Mouse (Mus musculus) intestine, postnatal 0 days (tissue): ENCODE data around the gene Itih3. TPM values are rescaled to one million over a fixed set of nuclear protein-coding genes. Genes with fewer than 3 reads are reported as not detected.

Experiments used
- ATAC-seq: fragments of 200-750 bp; cut with Nextera tagmentation; 2 replicates; pipeline ENCODE4 v1.8.0; 2017; ENCODE audit warnings: mild to moderate bottlenecking, moderate TSS enrichment, moderate library complexity
- H3K27ac ChIP-seq: fragments of 300-500 bp; sonication (generic); 2 replicates; pipeline ENCODE4 v1.5.1; 2014; ENCODE audit warnings: mild to moderate bottlenecking, low read depth, low read length, moderate library complexity
- H3K27me3 ChIP-seq: fragments of 300-500 bp; sonication (generic); replicated peaks from 2 replicates; pipeline ENCODE4 v1.6.1; 2014; ENCODE audit warnings: low read length, mixed read lengths; ENCODE audit not compliant: control insufficient read depth, insufficient read depth
- H3K36me3 ChIP-seq: fragments of 300-500 bp; sonication (generic); 2 replicates; pipeline ENCODE4 v1.6.1; 2014; ENCODE audit warnings: mild to moderate bottlenecking, moderate library complexity; ENCODE audit not compliant: control insufficient read depth, insufficient read depth
- H3K4me1 ChIP-seq: fragments of 300-500 bp; sonication (generic); replicated peaks from 2 replicates; pipeline ENCODE4 v1.6.1; 2014; ENCODE audit warnings: antibody characterized with exemption, low read length, mixed read lengths; ENCODE audit not compliant: control insufficient read depth, insufficient read depth
- H3K4me2 ChIP-seq: fragments of 300-500 bp; sonication (generic); replicated peaks from 2 replicates; pipeline ENCODE4 v1.6.1; 2014; ENCODE audit warnings: low read depth, mild to moderate bottlenecking, moderate library complexity
- H3K4me3 ChIP-seq: fragments of 300-500 bp; sonication (generic); 2 replicates; pipeline ENCODE4 v1.5.1; 2014; ENCODE audit warnings: low read depth, low read length
- H3K9ac ChIP-seq: fragments of 300-500 bp; sonication (generic); 2 replicates; pipeline ENCODE4 v1.6.1; 2014; ENCODE audit warnings: mild to moderate bottlenecking, low read depth, low read length
- H3K9me3 ChIP-seq: fragments of 300-500 bp; sonication (generic); 2 replicates; pipeline ENCODE4 v1.6.1; 2016; ENCODE audit warnings: mixed run types; ENCODE audit not compliant: control insufficient read depth
- CTCF ChIP-seq: sonication (generic); IDR thresholded peaks from 2 replicates; pipeline ENCODE4 v1.5.1; 2016; ENCODE audit warnings: low read depth, mild to moderate bottlenecking, control low read depth, antibody characterized with exemption, moderate library complexity
- WGBS: fragments of 180-500 bp; shearing (Covaris S2); extraction: QIAGEN DNeasy Blood & Tissue Kit; methylation state at CpG from one replicate; pipeline ENCODE4 v1.1.7; 2014; 5-methylcytosine and 5-hydroxymethylcytosine counted together
- polyA plus RNA-seq: library from polyadenylated mRNA; unstranded; fragments of >200 nt; fragmentation: Nextera tagmentation; extraction: Ambion mirVana; gene quantifications from 2 replicates; pipeline ENCODE4 v1.2.1, GENCODE M21; 2015

Itih3 gene
- polyA plus RNA-seq, 1 experiment from 2014 or later = 3.9 TPM

DNA sequence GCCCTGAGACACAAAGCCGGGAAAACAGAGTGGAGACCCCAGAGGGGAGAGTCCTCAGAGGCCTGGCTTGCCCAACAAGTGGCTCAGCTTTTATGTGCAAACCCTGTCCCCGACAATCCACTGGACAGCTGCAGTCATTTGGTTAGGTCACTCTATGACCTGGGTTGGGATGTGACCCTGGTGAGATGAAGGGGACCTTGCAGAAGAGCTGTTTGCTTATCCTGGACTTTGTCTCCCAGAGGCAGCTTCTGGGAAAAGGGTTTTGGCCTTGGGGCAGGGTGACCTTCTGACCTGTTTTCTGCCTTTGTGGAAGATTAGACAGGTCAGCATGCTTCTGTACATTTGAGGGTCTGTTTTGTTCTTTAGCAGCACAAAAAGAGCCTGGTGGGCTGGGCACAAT lies 21.2 kb upstream of the Itih3 start:
- Histone ChIP-seq H3K9me3 (no peaks in the 10 kb centered on the region), H3K27me3 (no peaks in the 10 kb centered on the region), H3K9ac (no peak overlapping the region), H3K4me2 (no peak overlapping the region), H3K4me3 (no peak overlapping the region), H3K27ac (no peak overlapping the region), H3K36me3 (no peaks in the 10 kb centered on the region), H3K4me1 (no peaks in the 10 kb centered on the region)
- ATAC-seq = no peak
- TF ChIP-seq CTCF = no peak
- WGBS = 68% methylated on average over 2 of the region's 2 CpGs

DNA sequence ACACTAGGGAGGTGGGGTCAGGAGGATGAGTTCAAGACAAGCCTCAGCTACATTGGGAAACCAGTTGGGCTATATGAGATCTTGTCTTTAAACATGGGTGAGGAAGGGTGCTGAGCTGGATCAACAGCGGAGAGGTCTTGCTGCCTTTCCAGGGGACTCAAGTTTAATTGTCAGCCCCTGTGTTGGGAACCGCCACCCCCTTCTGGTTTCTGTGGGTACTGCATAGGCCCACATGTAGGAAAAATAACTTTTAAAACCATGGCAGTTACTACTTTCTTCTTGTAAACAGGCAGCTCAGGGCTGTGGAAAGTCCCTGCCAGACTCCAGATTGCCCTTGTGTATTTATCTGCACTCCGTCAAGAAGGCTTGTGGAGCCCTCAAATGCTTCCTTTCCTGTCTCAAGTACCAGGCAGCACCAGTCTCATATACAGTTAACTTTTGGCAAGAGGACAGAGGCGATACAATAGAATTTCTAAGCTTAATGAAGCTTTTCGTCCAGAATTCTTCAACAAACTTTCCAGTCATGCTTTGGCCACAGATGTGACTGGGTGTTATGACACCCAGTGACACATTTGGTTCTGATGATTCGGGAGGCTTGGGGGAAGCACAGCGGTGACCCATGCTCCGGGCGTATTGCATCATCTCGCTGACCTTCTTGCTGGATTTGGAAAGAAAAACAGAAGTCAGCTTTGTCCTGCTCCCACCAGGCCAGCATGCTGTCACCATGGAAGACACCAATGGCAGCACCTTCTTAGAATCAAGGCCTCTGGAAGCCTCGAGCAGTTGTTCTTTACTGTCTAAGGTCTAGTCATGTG lies 20.5 kb upstream of the Itih3 start:
- 63% methylated on average over 11 of the region's 11 CpGs for WGBS
- H3K9ac ChIP-seq = no peak overlapping the region
- H3K9me3 ChIP-seq = no peaks in the 10 kb centered on the region
- ATAC-seq = no peak
- no peaks in the 10 kb centered on the region for H3K36me3 ChIP-seq
- no peak overlapping the region for H3K4me2 ChIP-seq
- H3K27ac ChIP-seq = 0 out of 2 replicates have a peak overlapping the region, but pooled peaks have one; percentile 35
- no peak overlapping the region for H3K4me3 ChIP-seq
- TF ChIP-seq CTCF = peak; percentile 83
- H3K4me1 ChIP-seq = no peaks in the 10 kb centered on the region
- H3K27me3 ChIP-seq = no peaks in the 10 kb centered on the region

DNA sequence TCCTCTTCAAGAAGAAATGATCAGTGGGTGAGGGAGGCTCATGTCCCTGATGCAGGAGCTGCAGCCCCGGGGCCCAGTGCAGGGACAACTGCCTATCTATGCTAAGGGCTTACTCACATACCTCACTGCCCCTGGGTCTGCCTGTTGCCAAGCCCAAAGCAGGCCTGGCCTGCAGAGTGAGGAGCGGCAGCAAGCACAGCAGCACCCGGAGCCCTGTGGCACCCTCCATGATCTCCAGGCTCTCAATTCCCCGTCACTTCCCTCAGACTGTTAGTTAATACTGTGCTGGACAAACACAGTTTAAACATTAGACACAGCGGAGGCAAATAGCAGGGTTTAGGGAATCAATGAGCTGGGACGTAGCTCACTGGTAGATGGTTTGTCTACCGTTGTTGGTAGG lies 19.5 kb upstream of the Itih3 start, which contains the start of gene Itih1:
Itih1 (minus strand) TSS at position 252 of the 400 bp plus-strand sequence.
- TF ChIP-seq CTCF = no peak
- Histone ChIP-seq H3K4me2 (no peak within 1 kb of the TSS), H3K4me3 (no peak within 1 kb of the TSS), H3K36me3 (no peaks in the 10 kb centered on the region), H3K27ac (0 out of 2 replicates have a peak within 1 kb of the TSS, but pooled peaks have one; percentile 35), H3K4me1 (no peaks in the 10 kb centered on the region), H3K9ac (no peak within 1 kb of the TSS), H3K27me3 (no peaks in the 10 kb centered on the region), H3K9me3 (no peaks in the 10 kb centered on the region)
- WGBS = 65% methylated on average over 7 of the region's 7 CpGs
- ATAC-seq = no peak

DNA sequence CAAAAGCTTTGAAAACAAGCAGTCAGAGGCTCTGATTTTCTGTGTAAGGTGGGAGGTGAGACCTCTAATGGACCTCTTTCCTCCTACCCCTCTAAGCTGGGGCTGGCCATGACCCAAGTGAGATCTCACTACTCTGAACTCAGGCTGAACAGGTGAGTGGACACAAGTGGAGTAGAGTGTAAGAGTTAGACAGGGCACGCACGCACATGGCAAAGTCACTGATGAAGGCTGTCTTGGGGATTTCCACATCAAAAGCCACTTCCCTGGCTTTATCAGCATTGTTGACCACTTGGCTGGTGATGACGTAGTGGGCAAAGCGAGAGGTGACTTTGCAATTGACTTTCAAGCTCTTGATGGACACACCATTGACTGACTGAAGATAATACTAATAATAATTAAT lies 18.7 kb upstream of the Itih3 start:
- no peaks in the 10 kb centered on the region for H3K27me3 ChIP-seq
- H3K27ac ChIP-seq = no peak overlapping the region
- 91% methylated on average over 4 of the region's 4 CpGs for WGBS
- no peak overlapping the region for H3K4me2 ChIP-seq
- TF ChIP-seq CTCF = no peak
- no peak overlapping the region for H3K9ac ChIP-seq
- no peak overlapping the region for H3K4me3 ChIP-seq
- no peaks in the 10 kb centered on the region for H3K4me1 ChIP-seq
- no peaks in the 10 kb centered on the region for H3K9me3 ChIP-seq
- no peaks in the 10 kb centered on the region for H3K36me3 ChIP-seq
- no peak for ATAC-seq

DNA sequence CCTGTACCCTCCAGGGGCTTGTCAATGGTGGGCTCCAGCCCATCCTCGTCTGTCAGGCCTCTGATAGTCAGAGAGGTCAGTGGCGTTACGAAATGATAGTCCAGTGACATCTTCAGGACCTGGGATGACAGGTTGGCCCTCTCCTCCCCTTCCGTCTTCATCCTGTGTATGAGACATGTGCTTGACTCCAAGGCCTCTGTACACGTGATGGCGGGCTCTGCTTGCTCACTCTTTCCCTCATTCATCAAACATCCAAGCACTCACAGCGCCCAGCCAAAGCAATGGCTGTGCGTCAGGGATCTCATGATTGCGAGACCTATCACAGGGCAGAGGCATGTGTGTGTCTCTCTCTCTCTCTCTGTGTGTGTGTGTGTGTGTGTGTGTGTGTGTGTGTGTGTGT lies 9.8 kb upstream of the Itih3 start:
- Histone ChIP-seq H3K4me2 (no peak overlapping the region), H3K4me1 (no peaks in the 10 kb centered on the region), H3K27me3 (no peaks in the 10 kb centered on the region), H3K4me3 (no peak overlapping the region), H3K27ac (no peak overlapping the region), H3K9ac (no peak overlapping the region), H3K36me3 (no peaks in the 10 kb centered on the region), H3K9me3 (no peaks in the 10 kb centered on the region)
- no peak for TF ChIP-seq CTCF
- 90% methylated on average over 9 of the region's 9 CpGs for whole genome bisulfite sequencing
- ATAC-seq = no peak

DNA sequence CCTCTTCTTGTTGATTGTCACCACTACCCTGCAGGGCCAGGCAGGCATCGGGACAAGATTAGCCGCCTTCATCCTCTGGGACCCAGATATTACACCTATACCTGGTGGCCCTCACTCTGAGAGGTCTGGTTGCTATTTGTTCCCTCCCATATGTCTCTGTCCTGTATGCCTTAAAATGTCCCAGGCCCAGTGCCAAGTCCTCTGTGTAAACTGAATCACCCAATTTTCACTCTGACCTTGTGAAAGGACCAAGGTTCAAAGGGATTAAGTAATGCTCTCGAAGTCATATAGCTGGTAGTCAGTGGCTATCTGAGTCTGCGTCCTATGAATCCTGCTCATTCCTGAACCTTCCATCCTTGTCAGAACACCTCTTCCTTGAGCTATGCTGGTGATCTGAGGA lies 6.8 kb upstream of the Itih3 start:
- WGBS = 76% methylated on average over 4 of the region's 4 CpGs
- TF ChIP-seq CTCF = no peak
- Histone ChIP-seq H3K4me2 (no peak overlapping the region), H3K36me3 (no peaks in the 10 kb centered on the region), H3K9me3 (no peaks in the 10 kb centered on the region), H3K27me3 (no peaks in the 10 kb centered on the region), H3K27ac (no peak overlapping the region), H3K9ac (no peak overlapping the region), H3K4me1 (no peaks in the 10 kb centered on the region), H3K4me3 (no peak overlapping the region)
- no peak for ATAC-seq
